Mouse (Mus musculus): Measurements from ENCODE around the gene Adamts4.

DNA sequence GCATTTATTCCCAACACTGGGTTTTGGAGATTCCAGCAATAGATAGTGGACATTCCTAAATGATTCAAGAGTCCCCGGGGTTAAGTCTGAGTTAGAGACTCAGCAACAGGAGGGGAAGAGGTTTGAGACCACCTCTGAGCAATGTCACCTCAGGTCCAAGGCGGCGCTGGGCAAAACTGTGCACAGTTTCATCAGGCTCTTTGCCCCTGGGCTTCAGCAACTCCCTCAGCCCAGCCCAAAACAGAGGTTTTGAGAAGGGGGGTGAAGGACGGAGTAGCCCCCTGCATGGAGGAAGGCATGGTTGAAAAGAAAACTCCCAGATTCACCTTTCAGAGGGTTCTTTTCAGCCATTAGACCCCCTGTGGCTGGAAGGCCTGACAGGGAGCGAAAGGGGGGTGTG is 29.5 kb downstream of the Adamts4 start:
- TF ChIP-seq CTCF (IDR thresholded peaks at IDR 0.05; ENCODE audit: insufficient read depth, low read depth, low read length), result no peak
- TF ChIP-seq POLR2A (IDR thresholded peaks at IDR 0.05; ENCODE audit: insufficient read depth, low read depth, low read length), result no peak
